21 mouse cellular contexts compared by ENCODE assay signal in the genomic region with DNA sequence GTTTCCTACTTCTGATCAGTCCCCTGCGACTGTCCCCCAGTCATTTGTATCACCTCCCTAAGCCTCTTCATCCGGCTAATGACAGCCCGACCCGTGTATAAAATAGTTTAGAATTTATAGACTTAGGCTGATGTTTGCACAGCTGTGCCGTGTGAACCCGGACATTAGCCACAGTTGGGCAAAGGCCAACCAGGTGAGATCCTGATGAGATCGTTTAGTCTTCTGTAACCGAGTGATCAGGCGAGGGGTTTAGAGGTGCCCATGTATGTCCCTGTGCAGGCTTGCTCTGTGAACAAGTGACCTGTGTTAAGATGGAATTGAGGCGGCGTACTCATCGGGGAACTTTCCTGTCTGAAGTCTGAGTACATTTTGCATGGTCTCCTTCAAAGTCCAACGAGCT.
"Had no signal": no experiment of that assay in that cellular context is flagged by ENCODE, and none has a peak within 500 bp of the region (broad histone marks: within the 10 kb centered on the region; RNA-seq: fewer than 3 reads in every experiment).

No protein-coding gene starts in this region.

- H3K36me3 ChIP-seq: limb, embryonic 12.5 days; limb, embryonic 15.5 days; midbrain, embryonic 12.5 days; midbrain, embryonic 15.5 days; neural tube, embryonic 12.5 days; neural tube, embryonic 15.5 days had no signal

- ATAC-seq: inflammation-experienced regulatory T-cells, adult 6 months; liver, postnatal 0 days; lung, postnatal 0 days; midbrain, embryonic 15.5 days had no signal

- H3K9me3 ChIP-seq: limb, embryonic 12.5 days; limb, embryonic 15.5 days; midbrain, embryonic 12.5 days; midbrain, embryonic 15.5 days; neural tube, embryonic 12.5 days; neural tube, embryonic 15.5 days had no signal

- H3K9ac ChIP-seq: limb, embryonic 12.5 days; limb, embryonic 15.5 days; liver, embryonic 14.5 days; liver, postnatal 0 days; lung, embryonic 14.5 days; midbrain, embryonic 12.5 days; midbrain, embryonic 15.5 days; neural tube, embryonic 12.5 days; neural tube, embryonic 15.5 days had no signal

- DNase-seq: kidney, adult 18-20 months; kidney, postnatal 25 days; liver, postnatal 0 days; lung, embryonic 14.5 days; right cerebral cortex, adult 18-20 months; right cerebral cortex, postnatal 14 days; right cerebral cortex, postnatal 4 days; thymus, adult 2 months; thymus, postnatal 14 days had no signal

- H3K27ac ChIP-seq: kidney, postnatal 0 days; limb, embryonic 12.5 days; limb, embryonic 15.5 days; liver, embryonic 14.5 days; macrophage; midbrain, embryonic 12.5 days; midbrain, embryonic 15.5 days; neural tube, embryonic 12.5 days; neural tube, embryonic 15.5 days had no signal

- H3K27me3 ChIP-seq: limb, embryonic 12.5 days; limb, embryonic 15.5 days; midbrain, embryonic 15.5 days; neural tube, embryonic 12.5 days; neural tube, embryonic 15.5 days had no signal

- H3K4me2 ChIP-seq: limb, embryonic 12.5 days; limb, embryonic 15.5 days; liver, embryonic 11.5 days; lung, embryonic 14.5 days; midbrain, embryonic 12.5 days; midbrain, embryonic 15.5 days; neural tube, embryonic 12.5 days; neural tube, embryonic 15.5 days had no signal

- H3K4me1 ChIP-seq: limb, embryonic 15.5 days had no signal

- H3K4me3 ChIP-seq: limb, embryonic 12.5 days; limb, embryonic 15.5 days; midbrain, embryonic 12.5 days; midbrain, embryonic 15.5 days; neural tube, embryonic 12.5 days; neural tube, embryonic 15.5 days had no signal
